Mouse (Mus musculus) kidney, postnatal 4 days (tissue): Measurements from ENCODE around the gene Grap.

Source experiments
- DNase-seq, 2 experiments: peaks; one replicate each; pipeline ENCODE4 v3.0.0; 2021; ENCODE audit warnings: mixed read lengths in 2 of 2

Gene Grap

GRCm38 (mm10) chr11:61659011-61659858, 6.2 kb downstream of the Grap start:
- DNase-seq = no peak

GRCm38 (mm10) chr11:61660001-61660400, 6.9 kb downstream of the Grap start:
- no peak for DNase-seq

DNA sequence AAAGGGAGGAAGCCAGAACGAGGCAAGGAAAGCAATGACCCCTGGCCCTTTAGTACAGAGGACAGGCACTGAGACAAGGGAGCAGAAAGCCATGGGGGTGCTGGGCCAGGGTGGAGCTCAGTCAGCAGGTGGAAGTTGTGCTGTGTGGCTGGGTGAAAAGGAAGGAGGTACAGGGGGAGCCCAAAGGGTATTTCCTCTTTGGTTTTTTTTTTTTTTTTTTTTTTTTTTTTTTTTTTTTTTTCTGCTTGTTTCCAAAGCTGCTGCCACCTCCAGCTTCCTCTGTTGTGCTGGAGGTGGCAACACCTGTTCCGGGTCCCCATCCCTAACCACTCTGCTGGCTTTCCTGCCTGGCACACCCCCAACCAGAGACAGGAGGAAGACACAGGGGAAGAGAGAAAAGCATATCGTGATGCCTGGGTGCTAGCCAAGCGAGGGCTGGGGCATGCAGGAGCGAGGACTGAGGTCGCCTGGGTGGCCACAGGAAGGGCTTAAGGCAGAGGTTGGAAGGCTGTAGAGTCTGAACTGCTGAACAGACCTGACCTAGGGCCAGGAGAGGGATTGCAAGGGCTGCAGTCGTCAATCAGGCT, 7.8 kb downstream of the Grap start:
- DNase-seq = no peak

DNA sequence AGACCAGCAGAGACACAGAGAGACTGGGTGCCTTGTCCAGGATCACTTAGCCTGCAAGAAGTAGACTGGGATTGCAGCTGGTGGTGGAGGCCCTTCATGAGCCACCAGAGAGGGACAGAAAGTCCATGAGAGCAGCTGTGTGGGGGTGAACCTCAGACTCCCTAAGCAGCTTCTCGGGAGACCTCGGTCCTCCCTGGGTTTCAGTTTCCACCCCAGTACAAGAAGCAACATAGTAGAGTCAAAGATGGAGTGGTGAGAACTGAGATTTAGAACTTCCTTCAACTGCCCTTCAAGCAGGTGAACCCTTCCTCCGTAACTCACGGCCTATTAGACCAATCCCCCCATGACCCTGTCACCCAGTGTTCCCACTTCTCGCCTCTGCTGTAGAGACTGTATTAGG, 9.1 kb downstream of the Grap start:
- DNase-seq = no peak

- no peak for DNase-seq
Measured at GRCm38 (mm10) chr11:61665401-61665800, 12.3 kb downstream of the Grap start.

DNA sequence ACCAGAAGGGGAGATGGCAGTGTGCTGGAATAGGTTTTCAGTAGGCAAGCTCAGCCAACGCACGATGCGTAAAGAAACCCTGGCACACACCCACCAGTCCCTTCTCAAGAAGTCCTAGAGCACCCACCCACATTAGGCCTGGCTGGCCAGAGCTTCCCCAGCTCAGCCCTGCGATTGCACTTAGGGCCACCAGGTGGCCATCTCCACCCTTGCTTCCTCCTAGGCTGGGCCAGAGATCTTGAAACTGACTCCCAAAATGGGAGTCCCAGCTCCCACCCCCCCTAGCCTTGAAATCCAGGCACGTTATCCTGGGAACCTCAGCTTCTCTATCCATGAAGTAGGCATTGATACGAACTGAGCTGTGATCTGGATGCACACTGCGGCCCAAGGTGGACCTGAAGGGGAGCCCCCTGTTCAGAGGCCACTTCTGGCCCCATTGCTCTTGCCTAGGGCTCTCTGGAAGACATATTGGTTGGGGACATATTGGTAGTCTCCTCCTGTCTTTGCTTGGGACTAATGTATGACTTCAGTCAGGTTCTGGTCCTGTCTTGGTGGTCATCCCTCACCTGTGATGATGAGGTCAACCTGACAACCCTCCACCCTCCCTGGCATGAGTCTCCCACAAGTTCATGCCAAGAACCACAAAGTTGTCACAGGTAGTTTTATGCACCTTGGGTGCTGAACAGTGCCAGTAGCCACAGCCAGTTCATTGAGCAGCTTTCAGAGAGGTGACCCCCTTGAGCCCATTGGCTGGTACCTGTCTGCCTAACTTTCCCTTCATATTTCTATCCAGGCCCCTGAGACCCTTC, 13.1 kb downstream of the Grap start:
- peak; percentile 69 to 77 for DNase-seq

DNA sequence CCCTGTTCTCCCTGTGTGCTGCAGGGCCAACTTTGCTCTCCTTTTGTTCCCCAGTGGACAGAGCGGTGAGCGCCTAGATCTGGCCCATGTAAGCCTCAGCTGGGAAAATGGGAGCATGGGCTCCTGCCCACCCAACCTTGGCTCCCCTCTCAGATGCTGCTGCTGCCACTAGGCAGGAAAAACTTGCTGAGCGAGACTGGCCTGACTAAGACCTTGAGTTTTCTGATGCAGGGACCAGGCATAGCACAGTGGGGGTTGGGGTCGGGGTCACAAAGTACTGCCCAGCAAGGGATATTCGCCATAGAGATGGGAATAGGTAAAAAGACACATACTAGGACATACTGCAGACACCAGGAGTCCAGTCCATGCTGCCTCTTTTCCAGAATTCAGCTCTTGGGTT, 14.2 kb downstream of the Grap start:
- no peak for DNase-seq

DNA sequence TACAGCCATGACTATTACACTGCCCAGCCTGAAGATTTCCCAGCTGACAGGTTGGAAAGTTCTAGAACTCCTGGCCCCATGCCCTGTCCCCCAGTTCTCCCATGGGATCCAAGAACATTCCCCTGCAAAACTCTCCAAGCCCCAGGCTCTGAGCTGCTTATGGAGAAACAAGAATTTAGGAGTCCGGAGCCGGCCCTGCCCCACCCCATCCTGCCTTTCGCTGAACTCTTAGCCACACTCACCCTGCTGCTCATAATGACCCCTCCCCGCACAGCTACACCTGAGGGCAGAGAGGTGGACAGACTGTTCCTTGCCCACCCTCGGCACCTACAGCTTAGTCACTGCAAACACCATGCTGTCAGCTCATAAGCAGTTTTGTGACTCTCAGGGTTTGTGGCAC, 14.7 kb downstream of the Grap start:
- DNase-seq = peak in 1 of 2 experiments; percentile 46

DNA sequence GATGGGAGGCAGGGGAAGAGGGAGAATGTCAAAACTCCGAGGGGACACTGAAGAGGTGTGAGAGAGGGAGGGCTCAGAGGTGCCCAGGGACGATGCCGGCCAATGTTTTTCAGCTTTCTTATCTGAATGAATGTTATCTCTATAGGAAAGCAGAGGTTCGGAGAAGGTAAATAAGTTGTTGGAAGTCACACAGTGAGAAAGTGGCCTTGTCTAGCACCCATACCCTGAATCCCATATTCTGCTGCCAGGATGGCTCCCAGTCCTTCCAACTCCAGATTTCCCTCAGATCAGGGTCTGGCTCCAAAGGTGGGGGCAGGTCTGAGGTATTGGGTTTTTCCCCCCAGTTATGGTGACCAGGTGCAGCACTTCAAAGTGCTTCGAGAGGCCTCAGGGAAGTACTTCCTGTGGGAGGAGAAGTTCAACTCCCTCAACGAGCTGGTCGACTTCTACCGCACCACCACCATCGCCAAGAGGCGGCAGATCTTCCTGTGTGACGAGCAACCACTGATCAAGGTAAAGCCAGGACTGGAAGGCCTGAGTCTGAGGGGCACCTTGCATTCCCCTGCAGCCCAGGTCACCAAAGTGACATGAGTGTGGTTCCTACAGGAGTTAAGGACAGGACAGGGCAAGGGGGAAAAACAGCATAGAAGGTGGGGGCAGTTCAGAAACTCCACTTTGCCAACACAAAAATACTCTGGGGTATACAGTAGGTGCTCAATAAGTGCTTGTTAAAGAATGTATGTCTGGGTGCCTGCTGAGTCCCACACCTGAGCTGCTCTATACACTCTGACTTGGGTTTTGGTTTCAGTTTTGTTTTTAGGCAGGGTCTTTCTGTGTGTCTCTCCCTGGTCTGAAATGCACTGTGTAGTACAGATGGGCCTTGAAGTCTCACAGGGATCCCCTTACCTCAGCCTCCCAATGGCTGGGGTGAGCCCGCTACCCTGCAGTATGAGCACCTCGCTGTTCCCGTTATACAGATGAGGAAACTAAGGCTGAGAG, 16.7 kb downstream of the Grap start:
- DNase-seq = no peak

- DNase-seq = no peak
Measured at GRCm38 (mm10) chr11:61671781-61672383, 18.8 kb downstream of the Grap start.

DNA sequence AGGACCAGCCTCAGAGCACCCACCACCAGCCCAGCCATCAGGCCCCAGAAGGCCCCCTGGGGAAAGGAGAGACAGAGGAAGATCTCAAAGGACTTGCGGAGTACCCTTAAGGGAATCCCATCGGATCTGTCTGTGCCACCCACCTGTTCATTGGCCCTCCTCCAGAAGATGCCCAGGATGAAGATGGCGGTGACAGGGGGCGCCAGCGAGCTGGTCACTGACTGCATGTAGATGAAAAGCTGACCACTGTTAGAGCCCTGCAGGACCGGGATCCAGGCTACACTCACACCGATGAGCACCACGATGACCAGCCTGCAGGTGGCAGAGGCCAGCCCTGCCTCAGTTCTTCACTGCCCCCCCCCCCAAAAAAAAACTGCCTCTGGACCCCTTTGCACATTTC, 20.6 kb downstream of the Grap start:
- DNase-seq = peak; percentile 64 to 74

GRCm38 (mm10) chr11:61674151-61674838, 21.2 kb downstream of the Grap start:
- DNase-seq = no peak

GRCm38 (mm10) chr11:61674839-61675159, 21.7 kb downstream of the Grap start:
- peak; percentile 70 to 80 for DNase-seq

DNA sequence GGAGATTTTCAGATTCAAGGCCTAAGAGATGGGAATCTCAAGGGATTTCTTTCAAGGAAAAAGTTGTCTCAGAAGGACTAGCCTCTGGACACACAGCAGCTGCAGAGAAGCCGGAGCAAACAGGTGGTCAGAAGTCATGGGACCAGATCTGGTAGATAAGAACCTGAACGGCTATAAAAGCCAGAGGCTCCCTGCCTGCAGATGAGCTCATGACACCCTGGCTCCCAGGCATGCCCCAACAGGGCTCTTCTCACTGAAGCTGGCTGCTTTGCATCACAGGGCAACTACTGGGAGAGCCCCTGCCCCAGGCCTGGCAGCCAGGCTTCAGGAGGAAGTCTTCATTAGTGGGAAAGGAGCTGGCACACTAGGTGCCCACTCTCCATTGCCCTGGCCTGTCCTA, 22.3 kb downstream of the Grap start:
- no peak for DNase-seq

- DNase-seq = no peak
Measured at GRCm38 (mm10) chr11:61676216-61676854, 23.3 kb downstream of the Grap start.

- DNase-seq = no peak
Measured at GRCm38 (mm10) chr11:61677709-61678108, 24.6 kb downstream of the Grap start.

GRCm38 (mm10) chr11:61679091-61679866, 26.2 kb downstream of the Grap start:
- no peak for DNase-seq

- DNase-seq = peak; percentile 84 to 89
Measured at GRCm38 (mm10) chr11:61683907-61684731, 31.1 kb downstream of the Grap start, which contains the start of gene Fam83g. Gene Fam83g (plus strand): TSS chr11:61684091.

DNA sequence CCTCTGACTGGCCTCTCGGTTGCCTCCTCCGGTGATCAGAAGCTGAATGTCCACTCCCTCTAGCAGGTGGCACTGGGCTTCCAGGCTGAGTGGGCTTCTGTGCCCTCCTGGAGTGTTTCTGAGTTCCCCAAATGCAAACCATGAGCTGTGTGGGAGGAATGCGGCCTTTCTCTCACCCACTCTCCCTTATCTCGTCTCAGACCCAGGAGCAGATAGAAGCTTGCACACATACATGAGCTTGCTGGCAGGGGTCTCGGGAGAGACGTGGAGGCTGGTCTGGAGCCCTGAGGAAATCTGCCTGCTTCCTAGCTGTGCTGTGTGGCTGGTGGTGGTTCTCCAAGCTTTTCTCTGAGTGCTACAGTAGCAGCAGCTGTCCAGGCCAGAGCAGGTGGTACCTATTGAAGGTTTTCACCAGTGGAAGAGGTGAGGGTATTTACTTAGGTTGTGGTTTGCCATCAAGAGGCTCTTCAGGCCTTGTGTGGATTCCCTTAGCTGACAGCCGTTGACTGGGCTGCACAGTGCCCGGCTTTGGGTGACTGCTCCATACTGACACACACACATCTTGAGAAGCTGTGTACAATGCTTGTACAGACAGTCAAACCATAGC, 32.2 kb downstream of the Grap start:
- no peak for DNase-seq
